Mouse (Mus musculus) granulocyte monocyte progenitor cell, adult 5-6 weeks (primary cell): ENCODE data around the gene Taar8b. TPM values are rescaled to one million over a fixed set of nuclear protein-coding genes. Genes with fewer than 3 reads are reported as not detected.

ENCODE experiments used
- ATAC-seq: replicated peaks from 2 replicates; pipeline ENCODE4 v1.8.0; 2016; ENCODE audit warnings: mild to moderate bottlenecking, moderate TSS enrichment, inconsistent platforms; ENCODE audit not compliant: poor library complexity, severe bottlenecking
- total RNA-seq, 2 experiments: library from RNA; stranded (forward) in 1 of 2; stranded (reverse) in 1 of 2; fragments of 200-712, 200-1000 nt in 1 of 2; fragments of >200 nt in 1 of 2; fragmentation: Nextera tagmentation in 1 of 2; gene quantifications; 2 replicates each; pipeline ENCODE4 v1.2.3; 2014 to 2017

The Taar8b gene
- total RNA-seq, 2 experiments from 2014 or later, result not detected

- no peak for ATAC-seq
Measured at GRCm38 (mm10) chr10:24052039-24052438, 40.1 kb downstream of the Taar8b start.

DNA sequence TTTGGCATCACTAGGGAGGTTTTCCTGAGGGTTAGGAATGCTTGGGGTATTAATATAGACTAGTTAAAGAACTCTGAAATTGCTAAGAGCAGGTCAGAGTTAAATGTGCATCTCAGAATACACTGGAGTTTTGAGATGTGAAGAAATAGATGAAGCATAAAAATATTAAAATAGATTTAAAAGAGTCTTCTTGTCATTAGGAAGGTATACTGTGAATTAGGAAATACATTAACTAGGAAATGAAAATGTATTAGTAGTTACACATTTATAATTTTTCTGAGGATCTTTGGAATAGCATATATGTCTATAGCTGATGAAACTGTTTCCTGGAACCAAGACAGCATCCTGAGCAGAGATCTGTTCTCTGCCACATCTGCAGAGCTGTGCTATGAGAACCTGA lies 42.9 kb downstream of the Taar8b start, which contains the start of gene Taar7f:
TSS of gene Taar7f (plus strand) at position 301 of the 400 bp plus-strand sequence.
- ATAC-seq, result no peak

Other genes with a start within 250 kb of the Taar8b start
- not detected in 2 replicates for gene Vnn3, start 240.8 kb downstream of the Taar8b start, total RNA-seq (2014; fragmentation: Nextera tagmentation)
- 0.34 TPM in 1 of 2 replicates, not detected in the other for gene Vnn3, start 240.8 kb downstream of the Taar8b start, total RNA-seq (2017)
- gene Vnn1, start 197.6 kb downstream of the Taar8b start, total RNA-seq (2014; fragmentation: Nextera tagmentation), result not detected in 2 replicates
- gene Vnn1, start 197.6 kb downstream of the Taar8b start, total RNA-seq (2017), result not detected in 2 replicates
- not detected in 2 replicates for gene Taar1, start 171.9 kb downstream of the Taar8b start, total RNA-seq (2014; fragmentation: Nextera tagmentation)
- not detected in 2 replicates for gene Taar1, start 171.9 kb downstream of the Taar8b start, total RNA-seq (2017)
- gene Taar2, start 153.7 kb downstream of the Taar8b start, total RNA-seq (2014; fragmentation: Nextera tagmentation), result not detected in 2 replicates
- gene Taar2, start 153.7 kb downstream of the Taar8b start, total RNA-seq (2017), result not detected in 2 replicates
- gene Taar3, start 142.7 kb downstream of the Taar8b start, total RNA-seq (2014; fragmentation: Nextera tagmentation), result not detected in 2 replicates
- not detected in 2 replicates for gene Taar3, start 142.7 kb downstream of the Taar8b start, total RNA-seq (2017)
- not detected in 2 replicates for gene Taar4, start 131.8 kb downstream of the Taar8b start, total RNA-seq (2014; fragmentation: Nextera tagmentation)
- gene Taar4, start 131.8 kb downstream of the Taar8b start, total RNA-seq (2017), result not detected in 2 replicates
- gene Taar5, start 121.6 kb downstream of the Taar8b start, total RNA-seq (2014; fragmentation: Nextera tagmentation), result not detected in 2 replicates
- not detected in 2 replicates for gene Taar5, start 121.6 kb downstream of the Taar8b start, total RNA-seq (2017)
- not detected in 2 replicates for gene Taar6, start 106.6 kb downstream of the Taar8b start, total RNA-seq (2014; fragmentation: Nextera tagmentation)
- gene Taar6, start 106.6 kb downstream of the Taar8b start, total RNA-seq (2017), result not detected in 2 replicates
- not detected in 2 replicates for gene Taar7a, start 98.8 kb downstream of the Taar8b start, total RNA-seq (2014; fragmentation: Nextera tagmentation)
- not detected in 2 replicates for gene Taar7a, start 98.8 kb downstream of the Taar8b start, total RNA-seq (2017)
- gene Taar7b, start 92.4 kb downstream of the Taar8b start, total RNA-seq (2014; fragmentation: Nextera tagmentation), result not detected in 2 replicates
- gene Taar7b, start 92.4 kb downstream of the Taar8b start, total RNA-seq (2017), result not detected in 2 replicates
- gene Taar7d, start 65.1 kb downstream of the Taar8b start, total RNA-seq (2014; fragmentation: Nextera tagmentation), result not detected in 2 replicates
- gene Taar7d, start 65.1 kb downstream of the Taar8b start, total RNA-seq (2017), result not detected in 2 replicates
- gene Taar7e, start 54.7 kb downstream of the Taar8b start, total RNA-seq (2014; fragmentation: Nextera tagmentation), result not detected in 2 replicates
- not detected in 2 replicates for gene Taar7e, start 54.7 kb downstream of the Taar8b start, total RNA-seq (2017)
- not detected in 2 replicates for gene Taar7f, start 42.8 kb downstream of the Taar8b start, total RNA-seq (2014; fragmentation: Nextera tagmentation)
- gene Taar7f, start 42.8 kb downstream of the Taar8b start, total RNA-seq (2017), result not detected in 2 replicates
- gene Taar8a, start 15.8 kb downstream of the Taar8b start, total RNA-seq (2014; fragmentation: Nextera tagmentation), result not detected in 2 replicates
- not detected in 2 replicates for gene Taar8a, start 15.8 kb downstream of the Taar8b start, total RNA-seq (2017)
- gene Taar8c, start 9.6 kb upstream of the Taar8b start, total RNA-seq (2014; fragmentation: Nextera tagmentation), result not detected in 2 replicates
- not detected in 2 replicates for gene Taar8c, start 9.6 kb upstream of the Taar8b start, total RNA-seq (2017)
- gene Taar9, start 17.2 kb upstream of the Taar8b start, total RNA-seq (2014; fragmentation: Nextera tagmentation), result not detected in 2 replicates
- not detected in 2 replicates for gene Taar9, start 17.2 kb upstream of the Taar8b start, total RNA-seq (2017)
- 47.3 and 48.3 TPM in 2 replicates for gene Stx7, start 57.0 kb upstream of the Taar8b start, total RNA-seq (2014; fragmentation: Nextera tagmentation)
- 60.2 and 67.6 TPM in 2 replicates for gene Stx7, start 57.0 kb upstream of the Taar8b start, total RNA-seq (2017)
- gene Moxd1, start 131.2 kb upstream of the Taar8b start, total RNA-seq (2014; fragmentation: Nextera tagmentation), result not detected in 2 replicates
- gene Moxd1, start 131.2 kb upstream of the Taar8b start, total RNA-seq (2017), result not detected in 2 replicates